Mouse (Mus musculus) erythroblast, embryonic 14.5 days (primary cell): ENCODE data around the gene Ing1.
A peak's percentile ranks its signal among the peaks of the same experiment; 100 is the strongest.

ENCODE experiments used
- GATA1 ChIP-seq: IDR thresholded peaks from 2 replicates; pipeline ENCODE4 v1.6.1; 2012; ENCODE audit warnings: low read length, inconsistent platforms, mixed read lengths
- TAL1 ChIP-seq: IDR thresholded peaks from 3 replicates; pipeline ENCODE4 v1.6.1; 2012; ENCODE audit warnings: low read length, inconsistent platforms, mixed read lengths

DNA sequence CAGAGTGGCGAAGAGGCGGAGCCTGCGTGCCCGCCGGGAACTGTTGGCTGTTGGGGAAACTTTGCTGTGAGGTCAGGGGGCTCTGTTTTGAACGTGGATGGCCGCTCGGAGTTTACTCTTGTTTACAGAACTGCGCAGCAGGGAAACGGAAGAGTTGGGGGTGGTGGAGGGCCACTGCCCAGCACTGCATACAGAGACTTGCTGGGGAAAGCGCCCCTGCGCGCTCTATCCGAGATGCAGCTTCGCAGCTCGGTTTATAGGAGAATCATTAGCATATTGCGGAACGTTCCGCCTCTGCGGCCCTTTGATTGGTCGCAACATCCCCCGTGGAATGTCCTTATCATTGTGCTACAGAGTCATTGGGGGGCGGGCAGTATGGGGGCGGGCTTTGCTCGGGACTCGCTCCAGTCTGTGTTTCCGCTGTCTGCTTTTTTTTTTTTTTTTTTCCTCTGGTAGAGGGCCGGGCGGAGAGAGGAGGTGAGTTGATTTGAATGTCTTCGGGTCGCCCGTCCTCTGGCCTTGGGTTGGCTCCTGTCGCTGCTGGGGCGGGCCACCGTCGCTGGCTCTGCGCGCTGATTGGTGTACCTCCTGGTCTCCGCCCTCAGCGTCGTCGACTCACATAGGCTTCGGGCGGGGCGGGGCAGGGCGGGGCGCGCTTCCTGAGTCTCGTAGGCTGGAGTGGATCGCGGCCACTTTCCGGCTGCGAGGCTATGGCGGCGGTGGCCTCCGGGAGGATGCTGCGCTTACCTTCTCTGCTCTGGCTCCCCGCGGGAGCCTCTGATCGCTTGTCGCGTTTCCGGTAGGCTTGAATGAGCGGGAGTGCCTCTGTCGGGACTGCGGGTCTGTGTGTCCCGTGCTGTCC is 2.6 kb downstream of the Ing1 start:
- TF ChIP-seq GATA1 (peak; percentile 63; the same call in 1 of the 2 replicates), TAL1 (no peak)
